Mouse (Mus musculus) midbrain, embryonic 11.5 days (tissue): ENCODE data around the gene Rad51. TPM values are rescaled to one million over a fixed set of nuclear protein-coding genes. Genes with fewer than 3 reads are reported as not detected.

Experiments
- ATAC-seq: fragments of 200-750 bp; cut with Nextera tagmentation; 2 replicates; pipeline ENCODE4 v1.8.0; 2017; ENCODE audit warnings: moderate TSS enrichment, moderate library complexity; ENCODE audit not compliant: low FRiP score
- DNase-seq: peaks from one replicate; pipeline ENCODE4 v3.0.0; 2015; ENCODE audit warnings: low spot score; ENCODE audit errors: missing footprints
- H3K27ac ChIP-seq: fragments of 300-500 bp; sonication (generic); 2 replicates; pipeline ENCODE4 v1.5.1; 2014; ENCODE audit warnings: low read depth, low read length
- H3K27me3 ChIP-seq: fragments of 300-500 bp; sonication (generic); 2 replicates; pipeline ENCODE4 v1.6.1; 2014; ENCODE audit warnings: mild to moderate bottlenecking, low read length, moderate library complexity, mixed read lengths; ENCODE audit not compliant: control insufficient read depth, insufficient read depth
- H3K36me3 ChIP-seq: fragments of 300-500 bp; sonication (generic); 2 replicates; pipeline ENCODE4 v1.6.1; 2014; ENCODE audit warnings: mild to moderate bottlenecking, low read length, moderate library complexity, mixed read lengths; ENCODE audit not compliant: control insufficient read depth, insufficient read depth
- H3K4me1 ChIP-seq: fragments of 300-500 bp; sonication (generic); 2 replicates; pipeline ENCODE4 v1.6.1; 2014; ENCODE audit warnings: low read length; ENCODE audit not compliant: control insufficient read depth, insufficient read depth
- H3K4me2 ChIP-seq: fragments of 300-500 bp; sonication (generic); 2 replicates; pipeline ENCODE4 v1.6.1; 2014; ENCODE audit warnings: mild to moderate bottlenecking, moderate library complexity
- H3K4me3 ChIP-seq: fragments of 300-500 bp; sonication (generic); 2 replicates; pipeline ENCODE4 v1.5.1; 2014; ENCODE audit warnings: low read depth, low read length
- H3K9ac ChIP-seq: fragments of 300-500 bp; sonication (generic); 2 replicates; pipeline ENCODE4 v1.6.1; 2014; ENCODE audit warnings: low read length
- H3K9me3 ChIP-seq: fragments of 300-500 bp; sonication (generic); 2 replicates; pipeline ENCODE4 v1.6.1; 2016; ENCODE audit warnings: low read length; ENCODE audit not compliant: control insufficient read depth
- WGBS: fragments of 180-500 bp; shearing (Covaris S2); extraction: QIAGEN DNeasy Blood & Tissue Kit; methylation state at CpG from one replicate; pipeline ENCODE4 v1.1.7; 2014; 5-methylcytosine and 5-hydroxymethylcytosine counted together
- polyA plus RNA-seq: library from polyadenylated mRNA; unstranded; fragments of >200 nt; fragmentation: Nextera tagmentation; extraction: Ambion mirVana; gene quantifications from 2 replicates; pipeline ENCODE4 v1.2.1, GENCODE M21; 2014

Gene Rad51
- polyA plus RNA-seq, 1 experiment from 2014 or later, result 76.9 TPM

GRCm38 (mm10) chr2:119170282-119170681 lies 57.7 kb downstream of the Rad51 start:
- H3K4me3 ChIP-seq, result no peak overlapping the region
- no peak overlapping the region for H3K4me2 ChIP-seq
- DNase-seq (peak; percentile 76), ATAC-seq (no peak)
- no peaks in the 10 kb centered on the region for H3K36me3 ChIP-seq
- peaks cover 21% of the 10 kb centered on the region for H3K4me1 ChIP-seq
- WGBS, result 75% methylated on average over 2 of the region's 2 CpGs
- no peak overlapping the region for H3K9ac ChIP-seq
- peaks cover 25% of the 10 kb centered on the region for H3K27me3 ChIP-seq
- no peaks in the 10 kb centered on the region for H3K9me3 ChIP-seq
- H3K27ac ChIP-seq, result no peak overlapping the region

- H3K36me3 ChIP-seq, result no peaks in the 10 kb centered on the region
- H3K27me3 ChIP-seq, result peaks cover 18% of the 10 kb centered on the region
- H3K9ac ChIP-seq, result no peak overlapping the region
- ATAC-seq, result no peak
- H3K4me1 ChIP-seq, result peaks cover 20% of the 10 kb centered on the region
- 82% methylated on average over 8 of the region's 8 CpGs for WGBS
- H3K4me2 ChIP-seq, result no peak overlapping the region
- no peaks in the 10 kb centered on the region for H3K9me3 ChIP-seq
- no peak overlapping the region for H3K27ac ChIP-seq
- no peak for DNase-seq
- no peak overlapping the region for H3K4me3 ChIP-seq
Observed at GRCm38 (mm10) chr2:119171574-119171973, 59.0 kb downstream of the Rad51 start.

GRCm38 (mm10) chr2:119172446-119172845 lies 59.9 kb downstream of the Rad51 start:
- WGBS, result 94% methylated on average over 7 of the region's 7 CpGs
- H3K9ac ChIP-seq, result peak overlapping the region; percentile 47
- no peaks in the 10 kb centered on the region for H3K9me3 ChIP-seq
- no peak overlapping the region for H3K27ac ChIP-seq
- no peak overlapping the region for H3K4me2 ChIP-seq
- no peaks in the 10 kb centered on the region for H3K36me3 ChIP-seq
- ATAC-seq (no peak), DNase-seq (peak; percentile 56)
- no peak overlapping the region for H3K4me3 ChIP-seq
- H3K27me3 ChIP-seq, result peaks cover 9% of the 10 kb centered on the region
- H3K4me1 ChIP-seq, result peaks cover 12% of the 10 kb centered on the region

GRCm38 (mm10) chr2:119172862-119173576 lies 60.4 kb downstream of the Rad51 start:
- Histone ChIP-seq H3K9me3 (no peaks in the 10 kb centered on the region), H3K4me1 (peaks cover 10% of the 10 kb centered on the region), H3K36me3 (no peaks in the 10 kb centered on the region), H3K9ac (peak overlapping the region; percentile 47), H3K4me3 (no peak overlapping the region), H3K4me2 (no peak overlapping the region), H3K27ac (no peak overlapping the region), H3K27me3 (peaks cover 4% of the 10 kb centered on the region)
- WGBS, result 27% methylated on average over 13 of the region's 13 CpGs
- DNase-seq, result peak; percentile 84
- ATAC-seq, result peak; percentile 45

GRCm38 (mm10) chr2:119173991-119174651 lies 61.5 kb downstream of the Rad51 start, which contains the start of gene Gm14137:
Gene Gm14137 (plus strand): TSS chr2:119174509.
- no peak for ATAC-seq
- Histone ChIP-seq H3K36me3 (no peaks in the 10 kb centered on the region), H3K27ac (no peak within 1 kb of the TSS), H3K4me1 (peaks cover 10% of the 10 kb centered on the region), H3K9ac (no peak within 1 kb of the TSS), H3K9me3 (no peaks in the 10 kb centered on the region), H3K27me3 (0 out of 2 replicates have a peak, but pooled peaks cover 2% of the 10 kb centered on the region), H3K4me2 (no peak within 1 kb of the TSS), H3K4me3 (no peak within 1 kb of the TSS)
- DNase-seq, result peak; percentile 60
- WGBS, result 44% methylated on average over 8 of the region's 8 CpGs

- H3K36me3 ChIP-seq, result no peaks in the 10 kb centered on the region; the same call in 1 of the 2 replicates
- peak; percentile 78 for DNase-seq
- WGBS, result 42% methylated on average over 14 of the region's 14 CpGs
- no peak for ATAC-seq
- no peak overlapping the region for H3K4me2 ChIP-seq
- no peaks in the 10 kb centered on the region for H3K27me3 ChIP-seq
- no peaks in the 10 kb centered on the region for H3K9me3 ChIP-seq
- no peak overlapping the region for H3K4me3 ChIP-seq
- H3K27ac ChIP-seq, result no peak overlapping the region
- peaks cover 10% of the 10 kb centered on the region for H3K4me1 ChIP-seq
- no peak overlapping the region for H3K9ac ChIP-seq
Observed at GRCm38 (mm10) chr2:119174866-119175265, 62.3 kb downstream of the Rad51 start.

- no peaks in the 10 kb centered on the region; the same call in 1 of the 2 replicates for H3K36me3 ChIP-seq
- H3K27ac ChIP-seq, result no peak overlapping the region
- 76% methylated on average over 6 of the region's 6 CpGs for WGBS
- no peak overlapping the region for H3K4me2 ChIP-seq
- no peaks in the 10 kb centered on the region for H3K9me3 ChIP-seq
- DNase-seq (peak; percentile 57), ATAC-seq (no peak)
- no peak overlapping the region for H3K9ac ChIP-seq
- no peaks in the 10 kb centered on the region for H3K27me3 ChIP-seq
- no peak overlapping the region for H3K4me3 ChIP-seq
- peaks cover 10% of the 10 kb centered on the region for H3K4me1 ChIP-seq
Observed at GRCm38 (mm10) chr2:119175614-119176013, 63.0 kb downstream of the Rad51 start.

- ATAC-seq, result no peak
- H3K4me3 ChIP-seq, result no peak overlapping the region
- H3K36me3 ChIP-seq, result no peaks in the 10 kb centered on the region; the same call in 1 of the 2 replicates
- H3K4me1 ChIP-seq, result peaks cover 10% of the 10 kb centered on the region
- no peaks in the 10 kb centered on the region for H3K27me3 ChIP-seq
- 60% methylated on average over 3 of the region's 3 CpGs for WGBS
- peak; percentile 35 for DNase-seq
- H3K9ac ChIP-seq, result no peak overlapping the region
- H3K27ac ChIP-seq, result no peak overlapping the region
- no peaks in the 10 kb centered on the region for H3K9me3 ChIP-seq
- no peak overlapping the region for H3K4me2 ChIP-seq
Observed at GRCm38 (mm10) chr2:119176761-119177160, 64.2 kb downstream of the Rad51 start.

GRCm38 (mm10) chr2:119177384-119177939 lies 64.9 kb downstream of the Rad51 start:
- Histone ChIP-seq H3K4me3 (no peak overlapping the region), H3K27ac (no peak overlapping the region), H3K9ac (no peak overlapping the region), H3K4me1 (peaks cover 10% of the 10 kb centered on the region), H3K27me3 (no peaks in the 10 kb centered on the region), H3K9me3 (no peaks in the 10 kb centered on the region), H3K4me2 (no peak overlapping the region), H3K36me3 (no peaks in the 10 kb centered on the region; the same call in 1 of the 2 replicates)
- ATAC-seq (no peak), DNase-seq (peak; percentile 49)
- 89% methylated on average over 5 of the region's 5 CpGs for WGBS
